Mouse (Mus musculus) activated CD4-positive, CD25-positive, alpha-beta regulatory T cell (primary cell): ENCODE measurements around the gene Spock1. TPM values are rescaled to one million over a fixed set of nuclear protein-coding genes. Genes with fewer than 3 reads are reported as not detected.

Source experiments
- polyA plus RNA-seq, 2 experiments: library from polyadenylated mRNA; unstranded; fragments of 100-300 nt; shearing (Covaris generic); gene quantifications; one replicate each; pipeline ENCODE4 v1.2.1; 2017

Spock1 gene
- under 1 TPM in 1 of 2 experiments, not detected in 1; 0.17 TPM for polyA plus RNA-seq

GRCm38 (mm10) chr13:57908266-57908582 is at the start of gene Spock1:
TSS of gene Spock1 (minus strand) at chr13:57908332.

Other genes with a start within 250 kb of the Spock1 start
- gene Klhl3, start 205.3 kb upstream of the Spock1 start, polyA plus RNA-seq = 1 to 10 TPM; 1.2 to 2.1 TPM
- gene Hnrnpa0, start 220.2 kb upstream of the Spock1 start, polyA plus RNA-seq = 10 to 100 TPM; 75.7 to 80.6 TPM
- gene Idnk, start 249.3 kb upstream of the Spock1 start, polyA plus RNA-seq = 100 to 1,000 TPM; 163 to 194 TPM